Mouse (Mus musculus): ENCODE results near the gene Gabbr1. TPM values are rescaled to one million over a fixed set of nuclear protein-coding genes. Genes with fewer than 3 reads are reported as not detected.

Gene Gabbr1
- polyA plus RNA-seq, 1 experiment from 2014 or later = 0.46 TPM

DNA sequence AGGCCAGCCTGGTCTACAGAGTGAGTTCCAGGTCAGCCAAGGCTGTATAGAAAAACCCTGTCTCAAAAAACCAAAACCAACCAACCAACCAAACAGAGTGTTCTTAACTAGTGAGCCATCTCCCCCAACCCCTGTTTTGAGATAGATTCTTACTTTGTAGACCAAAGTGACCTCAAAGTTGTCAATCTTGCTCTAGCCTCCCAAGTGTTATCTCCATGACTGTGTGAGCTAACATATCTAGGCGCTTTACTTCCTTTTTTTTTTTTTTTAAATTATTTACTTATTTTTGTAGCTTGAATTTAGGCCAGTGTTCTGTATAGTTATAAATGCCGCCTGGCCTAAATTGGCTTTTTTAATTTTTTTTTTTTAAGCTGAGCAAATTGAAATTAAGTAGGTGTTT is 20.2 kb downstream of the Gabbr1 start:
- no peak for ATAC-seq (ENCODE audit: low read depth)
- Histone ChIP-seq H3K9me3 (replicated peaks; ENCODE audit: control insufficient read depth, low read length) (no peaks in the 10 kb centered on the region), H3K27me3 (ENCODE audit: control insufficient read depth, insufficient read depth, low read depth, low read length) (no peaks in the 10 kb centered on the region), H3K9ac (ENCODE audit: low read depth, low read length) (no peak overlapping the region), H3K4me2 (ENCODE audit: low read depth, low read length) (no peak overlapping the region), H3K27ac (ENCODE audit: low read length) (no peak overlapping the region), H3K36me3 (ENCODE audit: control insufficient read depth, insufficient read depth) (no peaks in the 10 kb centered on the region), H3K4me3 (ENCODE audit: low read depth, low read length) (no peak overlapping the region), H3K4me1 (ENCODE audit: control insufficient read depth, low read depth, low read length) (no peaks in the 10 kb centered on the region)
- WGBS (ENCODE audit: insufficient replicate concordance) = 63% methylated on average over 2 of the region's 2 CpGs

DNA sequence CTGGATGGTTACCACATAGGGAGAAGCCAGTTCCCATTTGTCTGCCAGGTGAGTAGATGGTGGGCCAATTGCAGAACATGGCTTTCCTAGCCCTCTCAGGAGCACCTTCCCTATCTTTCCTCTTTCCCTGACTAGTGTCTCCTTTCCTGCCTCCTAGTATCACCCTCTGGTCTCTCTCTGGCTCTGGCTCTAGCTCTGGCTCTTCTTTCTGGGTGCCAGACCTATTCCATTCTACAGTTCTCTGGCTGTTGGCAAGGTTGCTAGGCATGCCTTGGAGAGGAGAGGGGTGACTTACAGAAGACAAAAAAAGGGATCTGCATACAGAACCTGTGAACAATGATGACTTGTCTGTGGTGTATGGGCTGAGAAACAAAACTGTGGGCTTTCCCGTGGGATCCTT is 22.1 kb downstream of the Gabbr1 start:
- Histone ChIP-seq H3K4me1 (ENCODE audit: control insufficient read depth, low read depth, low read length) (no peaks in the 10 kb centered on the region), H3K36me3 (ENCODE audit: control insufficient read depth, insufficient read depth) (no peaks in the 10 kb centered on the region), H3K9me3 (replicated peaks; ENCODE audit: control insufficient read depth, low read length) (no peaks in the 10 kb centered on the region), H3K9ac (ENCODE audit: low read depth, low read length) (no peak overlapping the region), H3K27me3 (ENCODE audit: control insufficient read depth, insufficient read depth, low read depth, low read length) (no peaks in the 10 kb centered on the region), H3K4me2 (ENCODE audit: low read depth, low read length) (no peak overlapping the region), H3K4me3 (ENCODE audit: low read depth, low read length) (no peak overlapping the region), H3K27ac (ENCODE audit: low read length) (no peak overlapping the region)
- 61% methylated on average over 1 of the region's 1 CpGs for WGBS (ENCODE audit: insufficient replicate concordance)
- no peak for ATAC-seq (ENCODE audit: low read depth)

DNA sequence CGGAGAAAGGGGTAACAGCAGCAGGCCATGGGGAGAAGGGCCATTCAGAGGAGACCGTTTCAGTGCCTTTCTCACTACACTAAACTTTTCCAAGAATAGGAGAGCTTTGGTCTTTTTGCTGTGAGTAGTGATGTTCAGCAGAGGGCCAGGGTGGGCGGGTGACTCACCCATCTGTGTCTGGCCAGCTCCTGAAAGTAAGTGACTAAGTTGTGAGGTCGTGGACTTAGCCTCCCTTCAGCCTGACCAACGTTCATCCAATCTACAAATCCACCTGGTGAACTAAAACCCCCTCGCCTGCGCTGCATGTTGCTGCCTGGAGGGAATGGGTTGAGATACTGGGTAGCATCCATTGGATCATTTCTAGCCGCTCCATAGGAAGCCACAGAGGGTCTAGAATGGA is 24.4 kb downstream of the Gabbr1 start:
- ATAC-seq (ENCODE audit: low read depth) = no peak
- WGBS (ENCODE audit: insufficient replicate concordance) = 59% methylated on average over 8 of the region's 8 CpGs
- H3K36me3 ChIP-seq (ENCODE audit: control insufficient read depth, insufficient read depth) = no peaks in the 10 kb centered on the region
- no peak overlapping the region for H3K9ac ChIP-seq (ENCODE audit: low read depth, low read length)
- H3K27ac ChIP-seq (ENCODE audit: low read length) = no peak overlapping the region
- no peak overlapping the region for H3K4me3 ChIP-seq (ENCODE audit: low read depth, low read length)
- H3K4me1 ChIP-seq (ENCODE audit: control insufficient read depth, low read depth, low read length) = no peaks in the 10 kb centered on the region
- no peaks in the 10 kb centered on the region for H3K9me3 ChIP-seq (replicated peaks; ENCODE audit: control insufficient read depth, low read length)
- H3K27me3 ChIP-seq (ENCODE audit: control insufficient read depth, insufficient read depth, low read depth, low read length) = no peaks in the 10 kb centered on the region
- no peak overlapping the region for H3K4me2 ChIP-seq (ENCODE audit: low read depth, low read length)

DNA sequence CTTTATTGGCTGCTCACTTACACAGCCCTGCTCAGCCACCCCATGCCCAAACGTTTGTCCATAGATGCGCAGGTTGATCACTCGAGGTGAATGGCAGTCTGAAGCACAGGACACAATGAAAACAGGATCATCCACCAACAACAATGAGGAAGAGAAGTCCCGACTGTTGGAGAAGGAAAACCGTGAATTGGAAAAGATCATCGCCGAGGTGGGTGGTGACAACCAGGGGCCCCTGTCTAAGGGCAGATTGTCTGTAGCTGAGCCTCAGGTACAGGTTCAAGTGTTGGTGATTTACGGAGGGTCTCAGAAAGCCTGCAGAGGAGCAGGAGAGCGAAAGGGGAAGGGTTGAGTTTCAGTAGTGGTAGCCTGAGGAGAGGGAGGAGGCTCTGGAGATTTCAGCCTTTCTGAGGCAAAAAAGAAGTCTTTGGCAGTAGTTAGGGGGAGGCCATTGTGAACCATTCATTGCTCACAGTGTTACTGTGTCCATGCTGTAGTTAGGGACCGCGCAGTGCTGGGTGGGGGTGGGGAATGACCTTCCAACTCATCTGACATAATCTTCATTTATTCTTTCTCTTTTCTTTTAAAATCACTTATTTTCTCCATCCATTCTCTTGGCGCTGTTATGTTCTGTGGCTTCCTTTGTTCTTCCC is 26.4 kb downstream of the Gabbr1 start:
- Histone ChIP-seq H3K4me1 (ENCODE audit: control insufficient read depth, low read depth, low read length) (no peaks in the 10 kb centered on the region), H3K4me3 (ENCODE audit: low read depth, low read length) (no peak overlapping the region), H3K27ac (ENCODE audit: low read length) (no peak overlapping the region), H3K4me2 (ENCODE audit: low read depth, low read length) (no peak overlapping the region), H3K9me3 (replicated peaks; ENCODE audit: control insufficient read depth, low read length) (no peaks in the 10 kb centered on the region), H3K27me3 (ENCODE audit: control insufficient read depth, insufficient read depth, low read depth, low read length) (no peaks in the 10 kb centered on the region), H3K36me3 (ENCODE audit: control insufficient read depth, insufficient read depth) (no peaks in the 10 kb centered on the region), H3K9ac (ENCODE audit: low read depth, low read length) (no peak overlapping the region)
- WGBS (ENCODE audit: insufficient replicate concordance) = 64% methylated on average over 12 of the region's 12 CpGs
- no peak for ATAC-seq (ENCODE audit: low read depth)

DNA sequence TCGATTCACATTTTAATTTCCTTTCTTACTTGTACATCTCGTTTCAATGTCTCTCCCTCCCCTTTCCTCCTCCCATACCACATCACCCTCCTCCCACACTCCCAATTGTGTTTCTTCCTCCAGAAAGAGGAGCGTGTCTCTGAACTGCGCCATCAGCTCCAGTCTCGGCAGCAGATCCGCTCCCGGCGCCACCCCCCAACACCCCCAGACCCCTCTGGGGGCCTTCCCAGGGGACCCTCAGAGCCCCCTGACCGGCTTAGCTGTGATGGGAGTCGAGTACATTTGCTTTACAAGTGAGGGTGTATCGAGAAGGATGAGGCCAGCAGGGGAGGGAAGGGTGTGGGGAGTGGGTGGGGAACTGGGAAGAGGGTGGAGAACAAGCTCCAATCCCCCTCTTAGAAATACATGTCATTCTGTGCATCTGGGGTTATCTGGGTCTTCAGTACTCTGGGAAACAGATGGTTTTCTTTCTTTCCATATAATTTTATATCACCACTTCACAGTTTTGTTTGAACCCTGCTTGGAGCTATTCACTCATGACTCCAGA is 27.0 kb downstream of the Gabbr1 start:
- ATAC-seq (ENCODE audit: low read depth) = no peak
- 50% methylated on average over 11 of the region's 11 CpGs for WGBS (ENCODE audit: insufficient replicate concordance)
- Histone ChIP-seq H3K9me3 (replicated peaks; ENCODE audit: control insufficient read depth, low read length) (no peaks in the 10 kb centered on the region), H3K36me3 (ENCODE audit: control insufficient read depth, insufficient read depth) (no peaks in the 10 kb centered on the region), H3K4me3 (ENCODE audit: low read depth, low read length) (no peak overlapping the region), H3K27ac (ENCODE audit: low read length) (no peak overlapping the region), H3K27me3 (ENCODE audit: control insufficient read depth, insufficient read depth, low read depth, low read length) (no peaks in the 10 kb centered on the region), H3K4me1 (ENCODE audit: control insufficient read depth, low read depth, low read length) (no peaks in the 10 kb centered on the region), H3K4me2 (ENCODE audit: low read depth, low read length) (no peak overlapping the region), H3K9ac (ENCODE audit: low read depth, low read length) (no peak overlapping the region)

DNA sequence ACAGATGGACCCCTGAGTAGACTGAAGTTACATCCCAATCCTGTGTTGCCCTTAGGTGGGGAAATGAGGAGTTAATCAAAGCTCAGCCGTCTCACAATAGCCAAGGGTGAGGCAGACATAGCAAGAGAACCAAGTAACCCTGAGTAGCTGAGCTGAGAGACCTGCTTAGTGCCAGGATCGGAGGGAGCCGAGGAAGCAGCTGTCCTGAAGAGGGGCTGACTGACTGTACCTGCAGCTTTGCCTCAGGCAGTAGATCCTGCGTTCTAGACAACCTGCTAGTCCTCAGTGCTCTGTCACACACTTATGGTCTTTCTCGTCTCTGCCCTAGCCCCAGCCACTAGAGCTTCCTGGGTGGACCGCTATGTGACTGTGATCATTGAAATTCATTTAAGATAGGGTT is 29.4 kb downstream of the Gabbr1 start:
- no peak overlapping the region for H3K4me2 ChIP-seq (ENCODE audit: low read depth, low read length)
- no peak for ATAC-seq (ENCODE audit: low read depth)
- no peak overlapping the region for H3K4me3 ChIP-seq (ENCODE audit: low read depth, low read length)
- H3K27me3 ChIP-seq (ENCODE audit: control insufficient read depth, insufficient read depth, low read depth, low read length) = no peaks in the 10 kb centered on the region
- H3K9me3 ChIP-seq (replicated peaks; ENCODE audit: control insufficient read depth, low read length) = no peaks in the 10 kb centered on the region
- no peaks in the 10 kb centered on the region for H3K36me3 ChIP-seq (ENCODE audit: control insufficient read depth, insufficient read depth)
- no peak overlapping the region for H3K27ac ChIP-seq (ENCODE audit: low read length)
- no peak overlapping the region for H3K9ac ChIP-seq (ENCODE audit: low read depth, low read length)
- 71% methylated on average over 6 of the region's 6 CpGs for WGBS (ENCODE audit: insufficient replicate concordance)
- H3K4me1 ChIP-seq (ENCODE audit: control insufficient read depth, low read depth, low read length) = no peaks in the 10 kb centered on the region

DNA sequence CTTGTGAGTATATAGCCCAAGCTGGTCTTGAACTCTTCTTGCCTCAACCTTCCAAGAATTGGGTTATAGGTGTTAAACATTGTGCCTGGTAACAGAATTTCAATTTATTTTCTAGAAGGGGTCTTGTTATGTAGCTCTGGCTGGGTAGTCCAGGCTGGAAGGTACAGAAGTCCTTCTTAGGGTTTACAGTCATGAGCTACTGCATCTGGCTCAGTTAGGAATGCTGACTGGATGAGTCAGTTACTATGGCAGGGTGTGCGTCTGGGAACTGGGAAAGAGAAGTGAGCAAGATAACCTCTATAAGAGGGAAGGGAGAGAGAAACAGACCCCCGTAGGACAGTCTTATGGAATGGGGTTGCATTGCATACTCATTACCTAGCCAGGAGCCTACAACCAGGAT is 30.0 kb downstream of the Gabbr1 start:
- H3K4me2 ChIP-seq (ENCODE audit: low read depth, low read length) = no peak overlapping the region
- H3K4me3 ChIP-seq (ENCODE audit: low read depth, low read length) = no peak overlapping the region
- H3K9ac ChIP-seq (ENCODE audit: low read depth, low read length) = no peak overlapping the region
- H3K36me3 ChIP-seq (ENCODE audit: control insufficient read depth, insufficient read depth) = no peaks in the 10 kb centered on the region
- H3K27me3 ChIP-seq (ENCODE audit: control insufficient read depth, insufficient read depth, low read depth, low read length) = no peaks in the 10 kb centered on the region
- H3K27ac ChIP-seq (ENCODE audit: low read length) = no peak overlapping the region
- WGBS (ENCODE audit: insufficient replicate concordance) = 63% methylated on average over 2 of the region's 2 CpGs
- ATAC-seq (ENCODE audit: low read depth) = no peak
- no peaks in the 10 kb centered on the region for H3K4me1 ChIP-seq (ENCODE audit: control insufficient read depth, low read depth, low read length)
- no peaks in the 10 kb centered on the region for H3K9me3 ChIP-seq (replicated peaks; ENCODE audit: control insufficient read depth, low read length)

DNA sequence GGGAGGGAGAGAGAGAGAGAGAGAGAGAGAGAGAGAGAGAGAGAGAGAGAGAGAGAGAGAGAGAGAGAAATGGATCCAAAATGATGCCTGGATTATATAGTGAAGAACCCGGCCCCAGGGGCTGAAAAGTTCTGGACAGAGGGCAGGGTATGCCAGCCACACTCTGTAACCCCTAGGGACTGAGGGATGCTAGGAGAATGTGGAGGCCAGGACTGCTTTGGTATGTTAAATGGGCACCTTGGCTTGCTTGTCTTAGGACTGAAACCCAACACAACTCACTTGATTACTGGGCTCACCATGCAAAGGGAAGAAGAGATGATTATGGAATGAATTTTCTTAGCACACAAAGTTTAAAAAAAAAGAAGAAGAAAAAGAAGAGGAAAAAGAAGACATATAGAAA is 32.4 kb downstream of the Gabbr1 start:
- no peak overlapping the region for H3K27ac ChIP-seq (ENCODE audit: low read length)
- no peaks in the 10 kb centered on the region for H3K4me1 ChIP-seq (ENCODE audit: control insufficient read depth, low read depth, low read length)
- no peaks in the 10 kb centered on the region for H3K36me3 ChIP-seq (ENCODE audit: control insufficient read depth, insufficient read depth)
- no peak overlapping the region for H3K9ac ChIP-seq (ENCODE audit: low read depth, low read length)
- no peak overlapping the region for H3K4me3 ChIP-seq (ENCODE audit: low read depth, low read length)
- no peak for ATAC-seq (ENCODE audit: low read depth)
- 73% methylated on average over 1 of the region's 1 CpGs for WGBS (ENCODE audit: insufficient replicate concordance)
- no peaks in the 10 kb centered on the region for H3K9me3 ChIP-seq (replicated peaks; ENCODE audit: control insufficient read depth, low read length)
- no peak overlapping the region for H3K4me2 ChIP-seq (ENCODE audit: low read depth, low read length)
- H3K27me3 ChIP-seq (ENCODE audit: control insufficient read depth, insufficient read depth, low read depth, low read length) = no peaks in the 10 kb centered on the region

DNA sequence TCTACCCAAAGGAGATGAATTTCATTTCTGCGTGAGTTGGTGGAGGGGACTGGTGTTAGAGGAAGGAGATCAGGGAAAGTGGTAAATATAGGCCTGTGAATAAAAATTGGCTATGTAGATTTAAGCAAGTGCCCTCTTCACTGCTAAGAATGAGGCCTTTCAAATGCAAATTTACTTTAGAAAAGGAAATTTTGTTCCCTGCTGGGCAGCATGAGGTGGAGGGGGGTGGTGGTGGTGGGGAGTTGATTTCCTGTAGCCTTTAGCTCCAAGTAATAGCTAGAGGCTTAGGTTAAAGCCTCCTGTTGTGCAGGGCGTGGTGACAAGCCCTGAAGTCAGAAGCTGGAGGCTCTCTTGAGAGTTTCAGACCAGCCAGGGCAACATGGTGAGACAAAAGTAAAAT is 33.2 kb downstream of the Gabbr1 start:
- Histone ChIP-seq H3K27me3 (ENCODE audit: control insufficient read depth, insufficient read depth, low read depth, low read length) (no peaks in the 10 kb centered on the region), H3K4me1 (ENCODE audit: control insufficient read depth, low read depth, low read length) (no peaks in the 10 kb centered on the region), H3K27ac (ENCODE audit: low read length) (no peak overlapping the region), H3K9ac (ENCODE audit: low read depth, low read length) (no peak overlapping the region), H3K4me2 (ENCODE audit: low read depth, low read length) (no peak overlapping the region), H3K36me3 (ENCODE audit: control insufficient read depth, insufficient read depth) (no peaks in the 10 kb centered on the region), H3K4me3 (ENCODE audit: low read depth, low read length) (no peak overlapping the region), H3K9me3 (replicated peaks; ENCODE audit: control insufficient read depth, low read length) (no peaks in the 10 kb centered on the region)
- 38% methylated on average over 2 of the region's 2 CpGs for WGBS (ENCODE audit: insufficient replicate concordance)
- ATAC-seq (ENCODE audit: low read depth) = no peak
